Mouse (Mus musculus): ENCODE data around the gene Fmod. TPM values are rescaled to one million over a fixed set of nuclear protein-coding genes. Genes with fewer than 3 reads are reported as not detected.

The Fmod gene
- polyA plus RNA-seq, 1 experiment, result 3.6 TPM

DNA sequence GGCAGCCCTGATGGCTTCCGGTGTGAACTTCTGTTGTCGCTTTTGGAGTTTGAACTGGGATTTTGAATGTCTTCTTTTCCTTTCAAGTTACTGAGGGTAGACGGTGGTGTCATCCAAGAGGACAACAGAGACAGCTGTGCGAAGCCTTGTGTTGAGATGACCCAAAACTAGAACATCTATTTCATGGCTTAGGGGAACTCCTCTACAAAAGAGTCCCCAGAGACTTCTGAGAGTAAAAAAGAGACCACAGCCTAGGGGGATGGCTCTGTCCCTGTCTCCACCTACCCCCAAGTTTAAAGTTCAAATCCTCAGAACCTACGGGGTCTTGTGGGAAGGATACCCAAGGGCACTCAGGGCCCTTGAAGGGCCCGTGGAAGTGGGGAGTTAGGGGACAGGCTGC lies 7.8 kb downstream of the Fmod start:
- H3K36me3 ChIP-seq (ENCODE audit: control insufficient read depth, insufficient read depth, low read length), result no peaks in the 10 kb centered on the region
- no peaks in the 10 kb centered on the region for H3K27me3 ChIP-seq (ENCODE audit: control insufficient read depth, insufficient read depth, low read length)
- peaks cover 2% of the 10 kb centered on the region; the same call in 1 of the 2 replicates for H3K4me1 ChIP-seq (ENCODE audit: control insufficient read depth, insufficient read depth, low read length)
- TF ChIP-seq POLR2A (IDR thresholded peaks at IDR 0.05; ENCODE audit: control insufficient read depth, low read depth, low read length) (no peak), CTCF (IDR thresholded peaks at IDR 0.05; ENCODE audit: control insufficient read depth, insufficient read depth, insufficient replicate concordance, low read depth, low read length) (no peak)
- no peak overlapping the region for H3K4me3 ChIP-seq (ENCODE audit: control insufficient read depth, low read depth, low read length)
- no peak overlapping the region for H3K27ac ChIP-seq (ENCODE audit: control insufficient read depth, insufficient read depth, low read depth, low read length)

GRCm38 (mm10) chr1:134045971-134046370 lies 8.9 kb downstream of the Fmod start:
- H3K27me3 ChIP-seq (ENCODE audit: control insufficient read depth, insufficient read depth, low read length), result no peaks in the 10 kb centered on the region
- H3K4me1 ChIP-seq (ENCODE audit: control insufficient read depth, insufficient read depth, low read length), result peaks cover 2% of the 10 kb centered on the region; the same call in 1 of the 2 replicates
- no peak overlapping the region for H3K27ac ChIP-seq (ENCODE audit: control insufficient read depth, insufficient read depth, low read depth, low read length)
- no peaks in the 10 kb centered on the region for H3K36me3 ChIP-seq (ENCODE audit: control insufficient read depth, insufficient read depth, low read length)
- TF ChIP-seq POLR2A (IDR thresholded peaks at IDR 0.05; ENCODE audit: control insufficient read depth, low read depth, low read length) (no peak), CTCF (IDR thresholded peaks at IDR 0.05; ENCODE audit: control insufficient read depth, insufficient read depth, insufficient replicate concordance, low read depth, low read length) (peak; percentile 67; the same call in 1 of the 2 replicates)
- H3K4me3 ChIP-seq (ENCODE audit: control insufficient read depth, low read depth, low read length), result no peak overlapping the region

- H3K36me3 ChIP-seq (ENCODE audit: control insufficient read depth, insufficient read depth, low read length), result no peaks in the 10 kb centered on the region
- TF ChIP-seq CTCF (IDR thresholded peaks at IDR 0.05; ENCODE audit: control insufficient read depth, insufficient read depth, insufficient replicate concordance, low read depth, low read length), result no peak
- TF ChIP-seq POLR2A (IDR thresholded peaks at IDR 0.05; ENCODE audit: control insufficient read depth, low read depth, low read length), result no peak
- H3K27me3 ChIP-seq (ENCODE audit: control insufficient read depth, insufficient read depth, low read length), result no peaks in the 10 kb centered on the region
- peaks cover 2% of the 10 kb centered on the region; the same call in 1 of the 2 replicates for H3K4me1 ChIP-seq (ENCODE audit: control insufficient read depth, insufficient read depth, low read length)
- H3K4me3 ChIP-seq (ENCODE audit: control insufficient read depth, low read depth, low read length), result no peak overlapping the region
- H3K27ac ChIP-seq (ENCODE audit: control insufficient read depth, insufficient read depth, low read depth, low read length), result no peak overlapping the region
These were observed 9.3 kb downstream of the Fmod start for GRCm38 (mm10) chr1:134046387-134046786.

DNA sequence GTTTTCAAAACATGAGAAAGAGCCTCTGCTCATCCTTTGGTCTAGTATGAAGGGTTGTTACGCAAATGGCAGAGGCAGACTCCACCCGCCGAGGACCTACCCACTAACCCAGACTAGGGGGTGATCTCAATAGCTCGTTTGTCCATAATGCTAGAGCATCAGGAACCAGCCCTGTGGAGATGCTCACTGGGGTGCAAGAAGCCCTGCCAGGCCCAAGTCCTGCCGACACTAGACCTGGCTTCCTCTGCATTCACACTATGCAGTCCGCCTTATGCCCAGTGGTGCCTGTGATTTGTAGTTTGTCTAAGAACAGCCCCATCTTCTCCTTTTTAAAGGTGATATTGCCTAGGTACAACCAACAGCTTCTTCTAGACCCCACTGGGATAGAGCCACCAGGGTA lies 10.4 kb downstream of the Fmod start:
- no peak overlapping the region for H3K27ac ChIP-seq (ENCODE audit: control insufficient read depth, insufficient read depth, low read depth, low read length)
- no peaks in the 10 kb centered on the region for H3K27me3 ChIP-seq (ENCODE audit: control insufficient read depth, insufficient read depth, low read length)
- no peaks in the 10 kb centered on the region for H3K36me3 ChIP-seq (ENCODE audit: control insufficient read depth, insufficient read depth, low read length)
- TF ChIP-seq CTCF (IDR thresholded peaks at IDR 0.05; ENCODE audit: control insufficient read depth, insufficient read depth, insufficient replicate concordance, low read depth, low read length) (no peak), POLR2A (IDR thresholded peaks at IDR 0.05; ENCODE audit: control insufficient read depth, low read depth, low read length) (no peak)
- H3K4me1 ChIP-seq (ENCODE audit: control insufficient read depth, insufficient read depth, low read length), result peaks cover 5% of the 10 kb centered on the region; the same call in 1 of the 2 replicates
- no peak overlapping the region for H3K4me3 ChIP-seq (ENCODE audit: control insufficient read depth, low read depth, low read length)

DNA sequence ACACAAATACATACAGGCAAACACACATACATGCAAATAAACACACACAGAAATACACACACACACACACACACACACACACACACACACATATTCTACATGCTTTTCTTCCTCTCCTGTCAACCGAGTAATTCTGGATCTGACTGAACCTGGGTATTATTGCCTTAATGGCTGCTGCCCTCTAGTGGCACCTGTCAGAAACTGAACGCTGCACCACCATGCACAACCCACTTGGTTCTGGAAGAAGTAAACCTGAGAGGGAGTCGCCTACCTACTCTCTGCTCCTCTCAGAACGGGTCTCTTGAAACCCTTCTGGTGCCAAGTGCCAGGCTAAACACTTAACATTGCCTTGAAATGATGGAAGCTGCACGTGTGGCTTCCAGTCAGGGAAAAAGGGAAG lies 11.7 kb downstream of the Fmod start:
- TF ChIP-seq POLR2A (IDR thresholded peaks at IDR 0.05; ENCODE audit: control insufficient read depth, low read depth, low read length) (no peak), CTCF (IDR thresholded peaks at IDR 0.05; ENCODE audit: control insufficient read depth, insufficient read depth, insufficient replicate concordance, low read depth, low read length) (peak; percentile 77; the same call in 1 of the 2 replicates)
- Histone ChIP-seq H3K27ac (ENCODE audit: control insufficient read depth, insufficient read depth, low read depth, low read length) (no peak overlapping the region), H3K4me1 (ENCODE audit: control insufficient read depth, insufficient read depth, low read length) (peaks cover 10% of the 10 kb centered on the region), H3K36me3 (ENCODE audit: control insufficient read depth, insufficient read depth, low read length) (no peaks in the 10 kb centered on the region), H3K4me3 (ENCODE audit: control insufficient read depth, low read depth, low read length) (no peak overlapping the region), H3K27me3 (ENCODE audit: control insufficient read depth, insufficient read depth, low read length) (no peaks in the 10 kb centered on the region)

DNA sequence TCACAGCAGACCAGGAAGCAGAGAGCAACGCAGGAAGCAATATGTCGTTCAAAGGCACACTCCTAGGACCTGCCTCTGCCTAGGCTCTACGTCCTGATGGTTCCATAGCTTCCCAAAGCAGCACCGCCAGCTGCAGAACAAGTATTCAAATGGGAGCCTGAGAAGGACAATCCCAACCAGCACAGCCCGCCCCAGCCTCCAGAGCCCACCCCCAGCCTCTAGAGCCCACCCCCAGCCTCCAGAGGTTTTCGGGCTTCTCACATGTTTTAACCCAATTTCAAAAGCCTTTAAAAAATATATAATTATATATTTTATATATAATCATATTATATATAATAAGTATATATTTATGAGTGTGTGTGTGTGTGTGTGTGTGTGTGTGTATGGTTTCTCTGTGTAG lies 12.5 kb downstream of the Fmod start:
- H3K27ac ChIP-seq (ENCODE audit: control insufficient read depth, insufficient read depth, low read depth, low read length), result no peak overlapping the region
- TF ChIP-seq CTCF (IDR thresholded peaks at IDR 0.05; ENCODE audit: control insufficient read depth, insufficient read depth, insufficient replicate concordance, low read depth, low read length) (no peak), POLR2A (IDR thresholded peaks at IDR 0.05; ENCODE audit: control insufficient read depth, low read depth, low read length) (no peak)
- peaks cover 10% of the 10 kb centered on the region for H3K4me1 ChIP-seq (ENCODE audit: control insufficient read depth, insufficient read depth, low read length)
- H3K4me3 ChIP-seq (ENCODE audit: control insufficient read depth, low read depth, low read length), result no peak overlapping the region
- H3K27me3 ChIP-seq (ENCODE audit: control insufficient read depth, insufficient read depth, low read length), result no peaks in the 10 kb centered on the region
- H3K36me3 ChIP-seq (ENCODE audit: control insufficient read depth, insufficient read depth, low read length), result no peaks in the 10 kb centered on the region

DNA sequence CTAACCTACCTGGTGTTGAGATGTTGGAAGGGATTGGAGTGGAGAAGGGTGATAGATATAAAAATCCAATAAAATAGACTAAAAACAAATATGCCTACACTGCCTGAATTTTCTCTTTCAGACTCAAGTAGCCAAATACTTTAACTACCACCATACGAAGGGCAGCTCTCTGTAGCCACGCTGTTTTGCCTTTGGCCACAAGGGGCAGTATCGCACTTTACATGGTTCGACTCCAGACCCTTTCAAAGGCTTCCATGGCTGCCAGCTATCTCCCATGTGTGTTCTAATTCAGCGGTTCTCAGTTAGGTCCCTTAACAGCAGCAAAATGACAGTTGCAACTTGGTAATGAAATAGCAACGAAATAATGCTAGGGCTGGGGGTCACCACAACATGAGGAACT lies 16.2 kb downstream of the Fmod start:
- H3K27me3 ChIP-seq (ENCODE audit: control insufficient read depth, insufficient read depth, low read length), result no peaks in the 10 kb centered on the region
- peaks cover 13% of the 10 kb centered on the region for H3K4me1 ChIP-seq (ENCODE audit: control insufficient read depth, insufficient read depth, low read length)
- H3K36me3 ChIP-seq (ENCODE audit: control insufficient read depth, insufficient read depth, low read length), result no peaks in the 10 kb centered on the region
- H3K4me3 ChIP-seq (ENCODE audit: control insufficient read depth, low read depth, low read length), result no peak overlapping the region
- no peak for TF ChIP-seq POLR2A (IDR thresholded peaks at IDR 0.05; ENCODE audit: control insufficient read depth, low read depth, low read length)
- peak; percentile 77; the same call in 1 of the 2 replicates for TF ChIP-seq CTCF (IDR thresholded peaks at IDR 0.05; ENCODE audit: control insufficient read depth, insufficient read depth, insufficient replicate concordance, low read depth, low read length)
- no peak overlapping the region for H3K27ac ChIP-seq (ENCODE audit: control insufficient read depth, insufficient read depth, low read depth, low read length)

GRCm38 (mm10) chr1:134055058-134055457 lies 18.0 kb downstream of the Fmod start:
- H3K27ac ChIP-seq (ENCODE audit: control insufficient read depth, insufficient read depth, low read depth, low read length), result 0 out of 2 replicates have a peak overlapping the region, but pooled peaks have one; percentile 3
- H3K4me1 ChIP-seq (ENCODE audit: control insufficient read depth, insufficient read depth, low read length), result peaks cover 17% of the 10 kb centered on the region
- H3K36me3 ChIP-seq (ENCODE audit: control insufficient read depth, insufficient read depth, low read length), result no peaks in the 10 kb centered on the region
- TF ChIP-seq CTCF (IDR thresholded peaks at IDR 0.05; ENCODE audit: control insufficient read depth, insufficient read depth, insufficient replicate concordance, low read depth, low read length), result no peak
- TF ChIP-seq POLR2A (IDR thresholded peaks at IDR 0.05; ENCODE audit: control insufficient read depth, low read depth, low read length), result no peak
- H3K4me3 ChIP-seq (ENCODE audit: control insufficient read depth, low read depth, low read length), result no peak overlapping the region
- H3K27me3 ChIP-seq (ENCODE audit: control insufficient read depth, insufficient read depth, low read length), result no peaks in the 10 kb centered on the region
